Mouse (Mus musculus) adrenal gland, postnatal 14 days (tissue): ENCODE data around the gene Lamtor3. TPM values are rescaled to one million over a fixed set of nuclear protein-coding genes. Genes with fewer than 3 reads are reported as not detected.
A peak's percentile ranks its signal among the peaks of the same experiment; 100 is the strongest.
"Not testable (repeated sequence)": the region's sequence is repeated elsewhere in the genome, so short reads cannot be mapped to it uniquely, and the experiment has no call there.

Source experiments
- DNase-seq: peaks from one replicate; pipeline ENCODE4 v3.0.0; 2021; ENCODE audit warnings: mixed read lengths
- total RNA-seq: library from RNA; stranded (reverse); gene quantifications from 2 replicates; pipeline ENCODE4 v1.2.3, GENCODE M21; 2021

Lamtor3 gene
- total RNA-seq, 1 experiment from 2014 or later = 64.2 TPM

DNA sequence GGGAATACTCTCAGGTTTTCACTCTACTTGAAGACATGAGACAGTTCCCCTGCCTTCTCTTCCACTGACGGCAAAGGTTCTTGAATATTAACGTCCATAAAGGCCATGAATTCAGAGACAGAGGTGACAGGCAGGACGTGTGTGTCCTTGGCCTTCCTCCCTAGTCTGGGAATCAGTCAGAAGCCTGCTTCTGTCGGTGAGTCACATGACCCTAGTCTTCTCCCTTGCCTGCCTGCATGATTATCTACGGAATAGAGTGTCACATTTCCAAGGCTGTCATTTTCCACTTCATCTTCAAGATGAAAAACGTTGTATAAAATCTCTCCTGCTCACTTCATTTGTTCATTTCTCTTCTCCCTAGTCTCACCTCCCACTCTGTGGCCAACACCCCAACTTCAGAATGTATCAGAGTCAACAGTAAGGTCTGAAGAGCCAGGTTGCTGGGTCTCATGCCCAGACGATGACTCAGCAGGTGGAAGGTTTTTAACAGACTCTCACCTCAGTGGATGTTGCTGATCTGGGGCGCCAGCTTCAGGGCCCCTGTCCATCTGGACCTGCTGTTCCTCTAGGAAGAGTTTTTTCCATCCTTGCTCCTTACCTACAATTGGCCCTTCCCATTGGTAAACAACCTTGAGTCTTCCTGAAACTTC, 43.6 kb downstream of the Lamtor3 start:
- DNase-seq = peak; percentile 56

- DNase-seq = no peak
Observed at GRCm38 (mm10) chr3:137963508-137963907, 45.2 kb downstream of the Lamtor3 start.

GRCm38 (mm10) chr3:137964014-137964413, 45.7 kb downstream of the Lamtor3 start:
- DNase-seq = not testable (repeated sequence)

DNA sequence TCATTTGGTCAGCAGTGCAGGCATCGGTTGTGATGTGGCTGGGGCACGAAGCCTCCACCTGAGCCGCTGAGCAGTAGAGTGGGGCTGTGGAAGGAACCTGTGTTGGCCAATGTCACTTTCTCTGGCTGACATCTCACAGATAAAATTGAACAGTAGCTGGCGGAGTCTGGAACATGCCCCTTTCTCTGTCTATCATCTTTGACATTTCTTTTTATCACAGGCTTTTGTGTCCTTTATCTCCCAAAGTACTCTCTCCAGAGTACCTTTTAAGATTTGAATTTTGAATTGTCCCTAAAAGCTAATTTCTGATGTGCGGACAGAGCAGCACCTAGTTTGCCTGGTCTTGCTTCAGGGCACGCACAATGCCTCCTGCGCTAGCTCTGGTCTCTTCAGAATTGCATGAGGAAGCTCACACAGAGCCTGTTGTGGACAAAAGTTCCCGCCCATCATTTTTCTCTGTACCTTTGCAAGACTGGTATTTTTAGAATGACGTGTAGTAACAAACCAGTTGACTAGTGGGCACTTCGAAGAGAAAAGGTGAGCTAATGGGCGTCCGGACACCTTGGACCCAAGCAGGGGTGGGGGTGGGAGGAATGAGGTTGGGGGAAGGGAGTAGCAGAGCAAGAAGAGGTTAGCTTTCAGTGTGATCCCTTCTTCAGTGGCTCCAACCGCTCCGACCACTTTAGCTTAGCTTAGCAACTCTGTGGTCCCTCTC, 50.0 kb downstream of the Lamtor3 start:
- DNase-seq = no peak

- DNase-seq = no peak
Observed at GRCm38 (mm10) chr3:137968820-137969486, 50.6 kb downstream of the Lamtor3 start.

DNA sequence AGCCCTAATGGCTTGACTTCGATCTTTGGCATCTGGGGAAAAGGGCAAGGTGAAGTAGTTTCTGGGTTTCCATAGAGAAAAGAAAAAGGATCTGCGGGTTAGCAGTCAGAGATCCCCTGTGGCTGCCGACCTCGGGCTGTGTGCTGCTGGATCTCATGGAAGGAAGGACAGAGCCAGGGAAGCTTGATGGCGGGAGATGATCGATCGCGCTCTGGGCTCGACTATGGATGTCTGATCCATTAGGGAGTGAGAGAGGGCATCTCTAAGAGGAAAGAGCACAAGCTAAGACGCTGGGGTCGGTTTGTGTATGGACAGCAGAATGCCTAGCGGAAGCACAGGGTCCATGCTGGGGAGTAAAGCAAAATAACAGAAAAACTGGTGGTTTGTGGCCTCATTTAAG, 51.6 kb downstream of the Lamtor3 start:
- DNase-seq = peak; percentile 34

DNA sequence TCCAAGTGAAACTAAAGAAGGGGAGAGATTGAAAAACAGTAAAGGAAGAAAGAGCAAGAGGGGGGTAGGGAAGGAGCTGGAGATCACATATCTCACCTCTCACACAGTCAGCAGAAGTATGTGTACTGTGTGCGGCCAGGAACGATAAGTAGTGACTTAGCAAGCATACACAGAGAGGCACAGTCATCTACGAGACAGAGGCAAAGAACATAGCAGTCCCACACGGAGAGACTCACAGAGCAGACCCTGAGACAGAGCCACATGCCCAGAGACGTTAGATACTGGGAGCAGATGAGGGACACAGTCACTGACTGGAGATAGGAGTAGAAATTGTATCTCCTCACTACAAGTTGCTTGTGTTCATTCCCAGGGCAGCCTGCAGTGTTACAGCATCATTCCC, 53.9 kb downstream of the Lamtor3 start:
- DNase-seq = no peak

DNA sequence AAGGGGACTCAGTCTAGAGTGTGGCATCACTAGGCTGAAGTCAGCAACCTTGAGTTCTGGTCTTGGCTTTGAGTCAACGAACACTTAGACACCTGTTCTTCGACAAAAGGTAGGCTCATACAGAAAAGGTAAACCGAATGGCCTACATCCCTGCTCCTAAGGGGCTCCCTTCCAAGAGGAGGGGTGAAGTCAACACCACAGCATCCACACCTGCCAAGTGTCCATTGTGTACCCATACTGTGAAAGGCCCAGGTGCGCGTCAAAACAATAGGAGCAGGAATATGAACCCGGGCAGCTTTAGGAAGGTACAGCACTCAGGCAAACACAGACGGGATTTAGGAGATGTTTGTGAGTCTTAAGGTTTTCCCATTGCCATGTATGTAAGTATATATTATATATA, 54.7 kb downstream of the Lamtor3 start:
- no peak for DNase-seq

GRCm38 (mm10) chr3:137974306-137974705, 56.0 kb downstream of the Lamtor3 start:
- no peak for DNase-seq

DNA sequence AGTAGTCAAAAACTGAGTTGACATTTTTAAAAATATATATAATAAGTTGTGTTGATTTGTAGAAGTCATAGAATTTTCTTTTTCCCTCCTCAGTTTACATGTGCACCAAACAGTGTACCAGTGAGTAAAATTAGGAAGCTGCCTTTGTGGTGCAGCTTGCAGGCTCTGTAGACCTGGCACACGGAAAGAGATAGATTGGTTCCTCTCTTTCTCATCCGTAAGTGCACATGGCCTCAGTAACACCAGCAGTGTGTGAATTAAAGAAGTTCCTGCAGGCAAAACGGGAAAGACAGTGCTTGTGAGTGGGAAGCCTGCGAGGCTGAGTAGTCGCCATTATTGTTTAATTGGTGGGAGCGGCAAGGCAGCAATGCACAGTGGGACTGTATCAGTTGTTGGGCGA, 57.1 kb downstream of the Lamtor3 start:
- no peak for DNase-seq

DNA sequence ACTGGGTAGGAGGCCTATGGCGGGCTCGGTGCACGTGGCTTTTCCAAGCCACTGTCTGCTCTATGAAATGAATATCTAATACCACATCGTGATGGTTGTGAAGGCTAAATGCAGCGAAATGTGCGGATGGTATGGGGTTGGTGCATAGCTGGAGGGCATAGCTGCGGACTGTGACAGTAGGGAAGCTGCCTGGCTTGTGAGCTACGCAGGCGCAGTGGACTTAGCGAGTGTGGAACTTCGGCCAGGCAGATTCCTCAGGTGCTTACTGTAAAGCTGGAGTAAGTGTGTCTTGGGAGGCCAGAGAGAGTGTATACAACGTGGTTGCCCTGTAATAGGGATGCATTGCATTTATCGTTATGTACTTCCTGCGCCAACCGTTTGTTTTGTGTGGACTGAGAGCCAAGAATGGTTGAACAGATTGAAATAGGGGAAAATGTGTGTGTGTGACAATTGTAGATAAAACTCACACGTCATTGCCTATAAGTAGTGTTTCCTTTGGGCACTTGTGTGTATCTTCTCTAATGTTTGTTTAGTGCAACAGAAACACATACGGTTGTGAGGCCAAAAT, 57.6 kb downstream of the Lamtor3 start:
- no peak for DNase-seq

- DNase-seq = no peak
Observed at GRCm38 (mm10) chr3:137976943-137977628, 58.8 kb downstream of the Lamtor3 start.

GRCm38 (mm10) chr3:137977629-137978041, 59.3 kb downstream of the Lamtor3 start:
- DNase-seq = no peak

GRCm38 (mm10) chr3:137978233-137978632, 59.9 kb downstream of the Lamtor3 start:
- DNase-seq = no peak

Other genes with a start within 250 kb of the Lamtor3 start
- not detected in 2 replicates for gene Gm21962, start 247.0 kb upstream of the Lamtor3 start, total RNA-seq
- 228 and 256 TPM in 2 replicates for gene H2afz, start 54.0 kb upstream of the Lamtor3 start, total RNA-seq
- 17.8 and 19.5 TPM in 2 replicates for gene Dnajb14, start 50.8 kb upstream of the Lamtor3 start, total RNA-seq
- gene Dapp1, start 63.0 kb downstream of the Lamtor3 start, total RNA-seq = 4.9 and 10.1 TPM in 2 replicates
- gene 1110002E22Rik, start 146.5 kb downstream of the Lamtor3 start, total RNA-seq = 0.04 TPM in 1 of 2 replicates, not detected in the other
- gene Gm5105, start 148.9 kb downstream of the Lamtor3 start, total RNA-seq = not detected in 2 replicates
- gene Trmt10a, start 224.9 kb downstream of the Lamtor3 start, total RNA-seq = 11.7 and 14.7 TPM in 2 replicates
- 8.0 and 22.6 TPM in 2 replicates for gene Mttp, start 226.5 kb downstream of the Lamtor3 start, total RNA-seq